ENCODE assay signal across 16 mouse cellular contexts in the genomic region with DNA sequence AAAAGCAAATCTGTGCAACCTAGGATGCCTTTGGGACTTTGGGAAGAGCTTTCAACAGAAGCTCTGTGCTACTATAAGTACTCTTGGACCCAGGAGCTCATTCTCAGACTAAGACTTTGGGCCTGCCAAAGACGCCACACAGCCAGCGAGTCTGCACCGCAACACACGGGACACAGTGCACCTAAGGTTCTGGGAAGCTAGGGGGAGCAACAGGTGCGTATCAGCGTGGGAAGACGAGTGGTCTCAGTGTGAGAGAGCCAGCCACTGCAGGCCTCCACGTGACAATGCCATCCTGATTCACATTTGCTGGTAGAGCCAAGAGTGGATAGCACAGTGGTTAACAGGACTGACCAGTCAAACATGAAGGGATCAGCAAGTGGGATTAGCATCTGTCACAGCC.
"Had no signal": no experiment of that assay in that cellular context is flagged by ENCODE, and none has a peak within 500 bp of the region (broad histone marks: within the 10 kb centered on the region; RNA-seq: fewer than 3 reads in every experiment).

No protein-coding gene starts in this region.

- H3K4me3 ChIP-seq: layer of hippocampus, adult 2 months; limb, embryonic 12.5 days; liver, embryonic 15.5 days; midbrain, embryonic 12.5 days; neural tube, embryonic 13.5 days had no signal

- H3K36me3 ChIP-seq: limb, embryonic 12.5 days; liver, embryonic 15.5 days; midbrain, embryonic 12.5 days; neural tube, embryonic 13.5 days had no signal

- H3K9me3 ChIP-seq: limb, embryonic 12.5 days; liver, embryonic 15.5 days; midbrain, embryonic 12.5 days; neural tube, embryonic 13.5 days had no signal

- H3K27me3 ChIP-seq: limb, embryonic 12.5 days; liver, embryonic 15.5 days; neural tube, embryonic 13.5 days had no signal

- H3K4me2 ChIP-seq: limb, embryonic 12.5 days; liver, embryonic 15.5 days; midbrain, embryonic 12.5 days; neural tube, embryonic 13.5 days had no signal

- H3K27ac ChIP-seq: layer of hippocampus, adult 2 months; limb, embryonic 12.5 days; liver, embryonic 15.5 days; macrophage; midbrain, embryonic 12.5 days; neural tube, embryonic 13.5 days had no signal

- ATAC-seq: midbrain, embryonic 16.5 days had no signal

- H3K4me1 ChIP-seq: liver, embryonic 15.5 days had no signal

- H3K9ac ChIP-seq: limb, embryonic 12.5 days; liver, embryonic 15.5 days; midbrain, embryonic 12.5 days; neural tube, embryonic 13.5 days had no signal

- DNase-seq: kidney, adult 18-20 months; kidney, postnatal 10 days; kidney, postnatal 4 days; liver; lung, adult 2 months; lung, postnatal 10 days; retina, postnatal 1 day; right cerebral cortex, postnatal 4 days; spleen, adult 18-20 months had no signal
